Mouse (Mus musculus) intestine, postnatal 0 days (tissue): ENCODE measurements around the gene Slco2a1. TPM values are rescaled to one million over a fixed set of nuclear protein-coding genes. Genes with fewer than 3 reads are reported as not detected.

Experiments
- ATAC-seq: fragments of 200-750 bp; cut with Nextera tagmentation; 2 replicates; pipeline ENCODE4 v1.8.0; 2017; ENCODE audit warnings: mild to moderate bottlenecking, moderate TSS enrichment, moderate library complexity
- H3K27ac ChIP-seq: fragments of 300-500 bp; sonication (generic); 2 replicates; pipeline ENCODE4 v1.5.1; 2014; ENCODE audit warnings: mild to moderate bottlenecking, low read depth, low read length, moderate library complexity
- H3K27me3 ChIP-seq: fragments of 300-500 bp; sonication (generic); replicated peaks from 2 replicates; pipeline ENCODE4 v1.6.1; 2014; ENCODE audit warnings: low read length, mixed read lengths; ENCODE audit not compliant: control insufficient read depth, insufficient read depth
- H3K36me3 ChIP-seq: fragments of 300-500 bp; sonication (generic); 2 replicates; pipeline ENCODE4 v1.6.1; 2014; ENCODE audit warnings: mild to moderate bottlenecking, moderate library complexity; ENCODE audit not compliant: control insufficient read depth, insufficient read depth
- H3K4me1 ChIP-seq: fragments of 300-500 bp; sonication (generic); replicated peaks from 2 replicates; pipeline ENCODE4 v1.6.1; 2014; ENCODE audit warnings: antibody characterized with exemption, low read length, mixed read lengths; ENCODE audit not compliant: control insufficient read depth, insufficient read depth
- H3K4me2 ChIP-seq: fragments of 300-500 bp; sonication (generic); replicated peaks from 2 replicates; pipeline ENCODE4 v1.6.1; 2014; ENCODE audit warnings: low read depth, mild to moderate bottlenecking, moderate library complexity
- H3K4me3 ChIP-seq: fragments of 300-500 bp; sonication (generic); 2 replicates; pipeline ENCODE4 v1.5.1; 2014; ENCODE audit warnings: low read depth, low read length
- H3K9ac ChIP-seq: fragments of 300-500 bp; sonication (generic); 2 replicates; pipeline ENCODE4 v1.6.1; 2014; ENCODE audit warnings: mild to moderate bottlenecking, low read depth, low read length
- H3K9me3 ChIP-seq: fragments of 300-500 bp; sonication (generic); 2 replicates; pipeline ENCODE4 v1.6.1; 2016; ENCODE audit warnings: mixed run types; ENCODE audit not compliant: control insufficient read depth
- CTCF ChIP-seq: sonication (generic); IDR thresholded peaks from 2 replicates; pipeline ENCODE4 v1.5.1; 2016; ENCODE audit warnings: low read depth, mild to moderate bottlenecking, control low read depth, antibody characterized with exemption, moderate library complexity
- WGBS: fragments of 180-500 bp; shearing (Covaris S2); extraction: QIAGEN DNeasy Blood & Tissue Kit; methylation state at CpG from one replicate; pipeline ENCODE4 v1.1.7; 2014; 5-methylcytosine and 5-hydroxymethylcytosine counted together
- polyA plus RNA-seq: library from polyadenylated mRNA; unstranded; fragments of >200 nt; fragmentation: Nextera tagmentation; extraction: Ambion mirVana; gene quantifications from 2 replicates; pipeline ENCODE4 v1.2.1, GENCODE M21; 2015

The Slco2a1 gene
- polyA plus RNA-seq, 1 experiment from 2014 or later, result 45.9 TPM

DNA sequence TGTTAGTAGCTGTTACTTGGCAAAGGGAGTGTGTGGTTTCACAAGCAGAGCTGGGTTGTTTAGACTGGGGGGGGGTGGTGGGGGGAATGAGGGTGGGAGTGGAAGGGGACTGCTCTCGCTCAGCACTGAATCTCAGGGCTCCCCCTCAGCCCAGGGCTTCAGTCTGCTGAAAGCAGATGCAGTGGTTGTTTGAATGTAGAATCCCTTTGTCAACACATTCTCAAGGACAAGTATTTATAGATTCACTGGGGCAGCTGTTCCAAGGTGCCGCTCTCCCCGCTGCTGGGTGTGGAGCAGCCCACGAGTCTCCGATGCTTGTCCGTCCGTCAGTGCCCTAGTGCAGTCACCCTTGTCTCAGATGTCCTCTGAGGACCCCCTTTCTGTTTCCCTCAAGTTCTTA, 152.8 kb downstream of the Slco2a1 start:
- H3K27me3 ChIP-seq, result no peaks in the 10 kb centered on the region
- 71% methylated on average over 7 of the region's 7 CpGs for WGBS
- H3K9me3 ChIP-seq, result no peaks in the 10 kb centered on the region
- no peaks in the 10 kb centered on the region for H3K4me1 ChIP-seq
- TF ChIP-seq CTCF, result no peak
- H3K4me2 ChIP-seq, result no peak overlapping the region
- ATAC-seq, result no peak
- H3K36me3 ChIP-seq, result no peaks in the 10 kb centered on the region
- H3K9ac ChIP-seq, result no peak overlapping the region
- H3K4me3 ChIP-seq, result no peak overlapping the region
- H3K27ac ChIP-seq, result no peak overlapping the region

DNA sequence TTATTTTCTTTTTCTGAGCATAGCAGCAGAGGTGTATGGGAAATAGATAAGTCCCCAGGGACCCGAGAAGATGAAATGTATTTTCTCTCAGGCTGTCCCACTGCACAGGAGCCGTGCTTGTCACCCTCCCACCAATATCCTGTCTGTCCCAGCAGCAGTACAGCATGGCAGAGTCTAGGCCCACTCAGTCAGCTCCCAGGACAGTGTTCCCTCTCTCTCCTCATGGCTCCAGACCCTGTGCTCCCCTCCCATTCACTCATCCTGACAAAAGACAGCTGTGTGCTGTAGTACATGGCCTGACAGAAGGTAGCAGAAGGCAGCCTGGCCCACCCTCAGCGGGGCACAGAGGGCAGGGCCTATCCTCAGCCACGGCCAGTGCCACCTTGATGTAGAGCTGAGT, 155.4 kb downstream of the Slco2a1 start:
- H3K4me3 ChIP-seq, result no peak overlapping the region
- no peak overlapping the region for H3K27ac ChIP-seq
- no peaks in the 10 kb centered on the region for H3K4me1 ChIP-seq
- no peak overlapping the region for H3K9ac ChIP-seq
- no peak for ATAC-seq
- H3K36me3 ChIP-seq, result no peaks in the 10 kb centered on the region
- no peak overlapping the region for H3K4me2 ChIP-seq
- 65% methylated on average over 4 of the region's 4 CpGs for WGBS
- no peak for TF ChIP-seq CTCF
- no peaks in the 10 kb centered on the region for H3K27me3 ChIP-seq
- H3K9me3 ChIP-seq, result no peaks in the 10 kb centered on the region

DNA sequence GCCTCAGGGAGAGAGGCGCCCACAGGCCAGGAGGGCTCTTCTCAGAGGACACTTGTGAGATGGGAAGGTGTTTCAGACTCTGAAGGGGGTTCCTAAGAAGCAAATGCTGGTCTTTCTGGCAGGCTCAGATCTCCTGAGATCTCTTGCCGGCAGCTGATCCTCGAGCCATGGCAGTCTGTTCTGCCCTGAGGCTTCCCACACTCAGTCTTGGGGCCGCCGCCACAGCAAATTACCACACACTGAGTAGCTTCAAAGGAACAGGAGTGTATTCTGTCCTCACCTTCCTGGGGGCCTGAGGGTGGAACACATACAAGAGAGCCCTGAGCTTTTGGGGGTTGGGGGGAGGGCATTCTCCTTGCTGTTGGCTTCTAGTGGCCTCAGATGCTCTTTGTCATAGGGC, 156.8 kb downstream of the Slco2a1 start:
- H3K27ac ChIP-seq, result no peak overlapping the region
- no peaks in the 10 kb centered on the region for H3K9me3 ChIP-seq
- no peak overlapping the region for H3K4me3 ChIP-seq
- TF ChIP-seq CTCF, result no peak
- H3K27me3 ChIP-seq, result no peaks in the 10 kb centered on the region
- H3K4me1 ChIP-seq, result no peaks in the 10 kb centered on the region
- H3K9ac ChIP-seq, result no peak overlapping the region
- H3K4me2 ChIP-seq, result no peak overlapping the region
- ATAC-seq, result no peak
- no peaks in the 10 kb centered on the region for H3K36me3 ChIP-seq
- 67% methylated on average over 5 of the region's 5 CpGs for WGBS

Other genes with a start within 250 kb of the Slco2a1 start
- gene Ryk, start 153.8 kb upstream of the Slco2a1 start, polyA plus RNA-seq, result 22.3 and 23.9 TPM in 2 replicates
- 3.7 and 4.3 TPM in 2 replicates for gene Rab6b, start 123.1 kb downstream of the Slco2a1 start, polyA plus RNA-seq
- 20.7 and 21.4 TPM in 2 replicates for gene Srprb, start 213.4 kb downstream of the Slco2a1 start, polyA plus RNA-seq
- gene Gm20425, start 241.6 kb downstream of the Slco2a1 start, polyA plus RNA-seq, result 8.9 and 10.0 TPM in 2 replicates
- gene Trf, start 241.7 kb downstream of the Slco2a1 start, polyA plus RNA-seq, result 237 and 245 TPM in 2 replicates